Mouse (Mus musculus) MEL (cell line): ENCODE results near the gene Sel1l. TPM values are rescaled to one million over a fixed set of nuclear protein-coding genes. Genes with fewer than 3 reads are reported as not detected.

Experiments
- DNase-seq: peaks from one replicate; pipeline ENCODE4 v3.0.0; 2011; ENCODE audit warnings: low read depth, low spot score
- H3K27ac ChIP-seq: 2 replicates; pipeline ENCODE4 v1.5.1; 2012; ENCODE audit warnings: low read depth, mild to moderate bottlenecking, control low read depth, low read length, moderate library complexity; ENCODE audit not compliant: control insufficient read depth
- H3K27me3 ChIP-seq, 2 experiments: fragments of 150-350 bp in 1 of 2; sonication (generic) in 1 of 2; 2 replicates each; pipeline ENCODE4 v1.6.1; 2012; ENCODE audit warnings: low read length in 2 of 2, mild to moderate bottlenecking in 2 of 2, improper control_type of control experiment in 1 of 2, moderate library complexity in 1 of 2; ENCODE audit not compliant: insufficient read depth in 2 of 2, control insufficient read depth in 1 of 2
- H3K36me3 ChIP-seq, 2 experiments: 2 replicates each; pipeline ENCODE4 v1.6.1; 2012 to 2014; ENCODE audit warnings: low read length in 2 of 2, improper control_type of control experiment in 1 of 2, inconsistent platforms in 1 of 2, mild to moderate bottlenecking in 1 of 2; ENCODE audit not compliant: insufficient read depth in 2 of 2, control insufficient read depth in 1 of 2
- H3K4me1 ChIP-seq, 2 experiments: fragments of 150-350 bp in 1 of 2; sonication (generic) in 1 of 2; 2 replicates each; pipeline ENCODE4 v1.6.1; 2012; ENCODE audit warnings: low read length in 2 of 2, improper control_type of control experiment in 1 of 2, mild to moderate bottlenecking in 1 of 2; ENCODE audit not compliant: insufficient read depth in 2 of 2, control insufficient read depth in 1 of 2
- H3K4me3 ChIP-seq, 2 experiments: fragments of 150-350 bp in 1 of 2; sonication (generic) in 1 of 2; 2 replicates each; pipeline ENCODE4 v1.5.1; 2012; ENCODE audit warnings: low read depth in 2 of 2, low read length in 2 of 2, mild to moderate bottlenecking in 2 of 2, moderate library complexity in 2 of 2, control low read depth in 1 of 2, improper control_type of control experiment in 1 of 2; ENCODE audit not compliant: control insufficient read depth in 1 of 2, insufficient read depth in 1 of 2
- H3K79me2 ChIP-seq: 2 replicates; pipeline ENCODE4 v1.6.1; 2012; ENCODE audit warnings: mild to moderate bottlenecking, low read length, moderate library complexity; ENCODE audit not compliant: control insufficient read depth, poor library complexity, insufficient read depth
- H3K9ac ChIP-seq: 2 replicates; pipeline ENCODE4 v1.6.1; 2012; ENCODE audit warnings: low read depth, mild to moderate bottlenecking, control low read depth, low read length, moderate library complexity; ENCODE audit not compliant: control insufficient read depth, poor library complexity, severe bottlenecking
- H3K9me3 ChIP-seq: fragments of 150-350 bp; sonication (generic); replicated peaks from 2 replicates; pipeline ENCODE4 v1.6.1; 2012; ENCODE audit warnings: mild to moderate bottlenecking, low read length, improper control_type of control experiment, moderate library complexity; ENCODE audit not compliant: insufficient read depth
- BHLHE40 ChIP-seq: IDR thresholded peaks from 2 replicates; pipeline ENCODE4 v1.6.1; 2012; ENCODE audit warnings: low read depth, mild to moderate bottlenecking, inconsistent platforms, low read length, improper control_type of control experiment, borderline replicate concordance
- CHD1 ChIP-seq: IDR thresholded peaks from 2 replicates; pipeline ENCODE4 v1.6.1; 2012; ENCODE audit warnings: low read depth, mild to moderate bottlenecking, inconsistent platforms, low read length, improper control_type of control experiment
- CHD2 ChIP-seq: IDR thresholded peaks from 2 replicates; pipeline ENCODE4 v1.6.1; 2011; ENCODE audit warnings: low read length, improper control_type of control experiment
- CTCF ChIP-seq, 3 experiments: IDR thresholded peaks in 2 of 3; conservative IDR thresholded peaks in 1 of 3; 2 replicates each; pipeline ENCODE4 v1.5.1; 2011 to 2012; ENCODE audit warnings: low read length in 3 of 3, low read depth in 2 of 3, mild to moderate bottlenecking in 2 of 3, improper control_type of control experiment in 1 of 3, inconsistent platforms in 1 of 3, mixed read lengths in 1 of 3, moderate library complexity in 1 of 3; ENCODE audit not compliant: control insufficient read depth in 1 of 3, insufficient read depth in 1 of 3, poor library complexity in 1 of 3, severe bottlenecking in 1 of 3
- E2F4 ChIP-seq: IDR thresholded peaks from 2 replicates; pipeline ENCODE4 v1.6.1; 2011; ENCODE audit warnings: low read depth, low read length, improper control_type of control experiment, borderline replicate concordance
- ELF1 ChIP-seq: IDR thresholded peaks from 2 replicates; pipeline ENCODE4 v1.6.1; 2014; ENCODE audit warnings: low read depth, mild to moderate bottlenecking, inconsistent platforms, low read length, improper control_type of control experiment, moderate library complexity
- EP300 ChIP-seq, 2 experiments: IDR thresholded peaks; 2 replicates each; pipeline ENCODE4 v1.6.1; 2011; ENCODE audit warnings: improper control_type of control experiment in 2 of 2, low read length in 2 of 2, low read depth in 1 of 2, mild to moderate bottlenecking in 1 of 2
- ETS1 ChIP-seq: IDR thresholded peaks from 2 replicates; pipeline ENCODE4 v1.6.1; 2012; ENCODE audit warnings: low read depth, mild to moderate bottlenecking, inconsistent platforms, low read length, improper control_type of control experiment, moderate library complexity
- GABPA ChIP-seq: IDR thresholded peaks from 2 replicates; pipeline ENCODE4 v1.6.1; 2012; ENCODE audit warnings: low read depth, mild to moderate bottlenecking, inconsistent platforms, low read length, improper control_type of control experiment, moderate library complexity
- GATA1 ChIP-seq: IDR thresholded peaks from 2 replicates; pipeline ENCODE4 v1.6.1; 2011; ENCODE audit warnings: low read depth, low read length, improper control_type of control experiment
- HCFC1 ChIP-seq: IDR thresholded peaks from 2 replicates; pipeline ENCODE4 v1.6.1; 2012; ENCODE audit warnings: low read depth, mild to moderate bottlenecking, inconsistent platforms, low read length, improper control_type of control experiment, moderate library complexity
- JUND ChIP-seq: IDR thresholded peaks from 2 replicates; pipeline ENCODE4 v1.6.1; 2011; ENCODE audit warnings: low read depth, mild to moderate bottlenecking, improper control_type of control experiment, low read length
- KAT2A ChIP-seq: conservative IDR thresholded peaks from 2 replicates; pipeline ENCODE4 v1.6.1; 2012; ENCODE audit warnings: low read depth, low read length, improper control_type of control experiment, inconsistent platforms
- MAFK ChIP-seq: IDR thresholded peaks from 2 replicates; pipeline ENCODE4 v1.6.1; 2011; ENCODE audit warnings: low read depth, mild to moderate bottlenecking, low read length, improper control_type of control experiment, borderline replicate concordance
- MAX ChIP-seq: IDR thresholded peaks from 2 replicates; pipeline ENCODE4 v1.6.1; 2011; ENCODE audit warnings: low read length, improper control_type of control experiment
- MAZ ChIP-seq: IDR thresholded peaks from 2 replicates; pipeline ENCODE4 v1.6.1; 2012; ENCODE audit warnings: low read depth, mild to moderate bottlenecking, inconsistent platforms, low read length, improper control_type of control experiment
- MEF2A ChIP-seq: IDR thresholded peaks from 2 replicates; pipeline ENCODE4 v1.6.1; 2014; ENCODE audit warnings: low read depth, mild to moderate bottlenecking, inconsistent platforms, low read length, improper control_type of control experiment; ENCODE audit not compliant: poor library complexity, insufficient replicate concordance, severe bottlenecking; ENCODE audit errors: extremely low read depth
- MXI1 ChIP-seq: IDR thresholded peaks from 2 replicates; pipeline ENCODE4 v1.6.1; 2011; ENCODE audit warnings: mild to moderate bottlenecking, low read depth, low read length, improper control_type of control experiment
- MYB ChIP-seq: IDR thresholded peaks from 2 replicates; pipeline ENCODE4 v1.6.1; 2011; ENCODE audit warnings: mild to moderate bottlenecking, low read depth, low read length, improper control_type of control experiment
- MYC ChIP-seq: IDR thresholded peaks from 2 replicates; pipeline ENCODE4 v1.6.1; 2011; ENCODE audit warnings: low read depth, mild to moderate bottlenecking, low read length, improper control_type of control experiment, moderate library complexity
- NELFE ChIP-seq: IDR thresholded peaks from 2 replicates; pipeline ENCODE4 v1.6.1; 2011; ENCODE audit warnings: low read depth, low read length, improper control_type of control experiment
- NRF1 ChIP-seq: IDR thresholded peaks from 2 replicates; pipeline ENCODE4 v1.6.1; 2014; ENCODE audit warnings: low read depth, mild to moderate bottlenecking, inconsistent platforms, low read length, improper control_type of control experiment, moderate library complexity; ENCODE audit not compliant: poor library complexity, insufficient read depth, severe bottlenecking
- POLR2A ChIP-seq, 2 experiments: IDR thresholded peaks; 2 replicates each; pipeline ENCODE4 v1.6.1; 2011 to 2012; ENCODE audit warnings: low read length in 2 of 2, mild to moderate bottlenecking in 2 of 2, control low read depth in 1 of 2, improper control_type of control experiment in 1 of 2, low read depth in 1 of 2, moderate library complexity in 1 of 2; ENCODE audit not compliant: control insufficient read depth in 1 of 2, insufficient read depth in 1 of 2, poor library complexity in 1 of 2
- POLR2AphosphoS2 ChIP-seq: IDR thresholded peaks from 2 replicates; pipeline ENCODE4 v1.6.1; 2011; ENCODE audit warnings: low read length, improper control_type of control experiment
- POLR2AphosphoS5 ChIP-seq: IDR thresholded peaks from 2 replicates; pipeline ENCODE4 v1.6.1; 2012; ENCODE audit warnings: low read depth, borderline replicate concordance, mild to moderate bottlenecking, inconsistent platforms, low read length, moderate library complexity, mixed read lengths
- RAD21 ChIP-seq: IDR thresholded peaks from 2 replicates; pipeline ENCODE4 v1.6.1; 2011; ENCODE audit warnings: mild to moderate bottlenecking, low read depth, low read length, improper control_type of control experiment
- RCOR1 ChIP-seq: IDR thresholded peaks from 2 replicates; pipeline ENCODE4 v1.6.1; 2012; ENCODE audit warnings: low read depth, mild to moderate bottlenecking, inconsistent platforms, low read length, improper control_type of control experiment
- SIN3A ChIP-seq: IDR thresholded peaks from 2 replicates; pipeline ENCODE4 v1.6.1; 2012; ENCODE audit warnings: low read length, improper control_type of control experiment, inconsistent platforms
- SMC3 ChIP-seq: IDR thresholded peaks from 2 replicates; pipeline ENCODE4 v1.6.1; 2011; ENCODE audit warnings: low read depth, low read length, improper control_type of control experiment
- TBP ChIP-seq: IDR thresholded peaks from 2 replicates; pipeline ENCODE4 v1.8.0; 2011; ENCODE audit warnings: low read depth, low read length, improper control_type of control experiment
- TCF12 ChIP-seq: IDR thresholded peaks from 2 replicates; pipeline ENCODE4 v1.6.1; 2014; ENCODE audit warnings: low read depth, mild to moderate bottlenecking, inconsistent platforms, low read length, improper control_type of control experiment, moderate library complexity
- UBTF ChIP-seq: IDR thresholded peaks from 2 replicates; pipeline ENCODE4 v1.6.1; 2012; ENCODE audit warnings: low read depth, mild to moderate bottlenecking, inconsistent platforms, low read length, improper control_type of control experiment, moderate library complexity, borderline replicate concordance; ENCODE audit not compliant: insufficient read depth
- USF2 ChIP-seq, 2 experiments: IDR thresholded peaks; 2 replicates each; pipeline ENCODE4 v1.6.1; 2011 to 2012; ENCODE audit warnings: improper control_type of control experiment in 2 of 2, low read length in 2 of 2, borderline replicate concordance in 1 of 2, inconsistent platforms in 1 of 2, low read depth in 1 of 2, mild to moderate bottlenecking in 1 of 2; ENCODE audit not compliant: insufficient read depth in 1 of 2
- ZC3H11A ChIP-seq: IDR thresholded peaks from 2 replicates; pipeline ENCODE4 v1.6.1; 2012; ENCODE audit warnings: low read depth, mild to moderate bottlenecking, inconsistent platforms, low read length, improper control_type of control experiment
- ZKSCAN1 ChIP-seq: IDR thresholded peaks from 2 replicates; pipeline ENCODE4 v1.6.1; 2012; ENCODE audit warnings: low read depth, mild to moderate bottlenecking, inconsistent platforms, low read length, improper control_type of control experiment, moderate library complexity
- ZMIZ1 ChIP-seq: IDR thresholded peaks from 2 replicates; pipeline ENCODE4 v1.6.1; 2012; ENCODE audit warnings: low read depth, mild to moderate bottlenecking, inconsistent platforms, low read length, improper control_type of control experiment, moderate library complexity
- ZNF384 ChIP-seq: IDR thresholded peaks from 2 replicates; pipeline ENCODE4 v1.6.1; 2012; ENCODE audit warnings: low read depth, mild to moderate bottlenecking, inconsistent platforms, low read length, improper control_type of control experiment
- polyA plus RNA-seq, 2 experiments: library from polyadenylated mRNA; stranded (reverse) in 1 of 2; unstranded in 1 of 2; fragments of >175 nt in 1 of 2; fragments of >200 nt in 1 of 2; gene quantifications; 2 replicates each; pipeline versions ENCODE4 v1.2.1 to v1.2.4; 2012; ENCODE audit warnings: low replicate concordance in 2 of 2, low read depth in 1 of 2; ENCODE audit not compliant: insufficient read length in 2 of 2, insufficient read depth in 1 of 2, missing spikeins in 1 of 2
- total RNA-seq: library from RNA; depleted of rRNA; stranded (reverse); fragments of 300-350 nt; gene quantifications from 2 replicates; pipeline ENCODE4 v1.2.3, GENCODE M21; 2012

Gene Sel1l
- total and polyA plus RNA-seq, 3 experiments = 32.0 to 299 (median 35.6) TPM

DNA sequence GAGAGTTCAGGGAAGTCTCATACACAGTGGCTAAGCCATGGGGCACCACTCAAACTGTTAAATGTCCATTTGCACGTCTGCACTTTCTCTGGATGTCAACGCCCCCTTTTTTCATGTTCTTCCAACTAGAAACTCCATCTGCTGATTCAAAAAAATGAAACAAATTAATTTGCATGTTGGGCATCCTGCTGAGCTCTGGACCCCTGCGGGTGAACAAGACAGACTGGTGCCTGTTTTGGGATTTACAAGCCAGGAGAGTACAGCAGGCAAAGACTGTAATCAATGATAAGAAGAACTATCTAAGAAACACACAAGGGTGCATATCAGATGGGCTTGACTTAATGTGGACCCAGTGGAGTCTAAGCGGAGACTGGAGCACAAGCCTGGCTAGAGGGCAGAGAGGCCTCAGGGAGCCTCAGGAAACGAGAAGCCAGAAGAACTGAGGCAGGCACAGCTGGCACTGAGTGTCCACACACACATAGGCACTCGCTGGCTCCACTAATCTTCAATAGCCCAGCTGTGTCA, 48.0 kb downstream of the Sel1l start:
- Histone ChIP-seq H3K9ac (no peak overlapping the region), H3K36me3 (peaks cover 0 to 12% of the 10 kb centered on the region in 2 experiments; a peak in 2 of 4 replicates), H3K27ac (no peak overlapping the region), H3K79me2 (no peaks in the 10 kb centered on the region), H3K9me3 (no peaks in the 10 kb centered on the region), H3K4me1 (peaks cover 5 to 19% of the 10 kb centered on the region in 2 experiments; a peak in 3 of 4 replicates), H3K27me3 (no peaks in the 10 kb centered on the region), H3K4me3 (no peak overlapping the region)
- peak; percentile 28 for DNase-seq
- no peak for TF ChIP-seq MYC
- no peak for TF ChIP-seq MAX
- TF ChIP-seq GATA1 = peak; percentile 62
- TF ChIP-seq MYB = no peak
- TF ChIP-seq CHD1 = no peak
- no peak for TF ChIP-seq SMC3
- no peak for TF ChIP-seq NELFE
- no peak for TF ChIP-seq POLR2A (IDR thresholded peaks at IDR 0.05; ENCODE audit: control insufficient read depth in 1 of 2, insufficient read depth in 1 of 2, low read depth in 1 of 2, low read length in 2 of 2, poor library complexity in 1 of 2)
- no peak for TF ChIP-seq E2F4
- TF ChIP-seq JUND = no peak
- no peak for TF ChIP-seq ZC3H11A
- TF ChIP-seq ZKSCAN1 = no peak
- peak; percentile 65; the same call in 1 of the 2 replicates for TF ChIP-seq TCF12
- TF ChIP-seq NRF1 = no peak
- TF ChIP-seq ELF1 = no peak
- peak; percentile 35 to 50; a peak in 2 of 4 replicates for TF ChIP-seq EP300 (IDR thresholded peaks at IDR 0.05; ENCODE audit: low read depth in 1 of 2, low read length in 2 of 2)
- no peak for TF ChIP-seq TBP
- TF ChIP-seq MEF2A = no peak
- no peak for TF ChIP-seq CTCF (IDR thresholded peaks at IDR 0.05 in 2 of 3, conservative IDR thresholded peaks at IDR 0.05 in 1 of 3; ENCODE audit: control insufficient read depth in 1 of 3, insufficient read depth in 1 of 3, low read depth in 2 of 3, low read length in 3 of 3, poor library complexity in 1 of 3, severe bottlenecking in 1 of 3)
- TF ChIP-seq MXI1 = peak; percentile 30; the same call in 1 of the 2 replicates
- TF ChIP-seq KAT2A = no peak
- TF ChIP-seq ZNF384 = no peak
- TF ChIP-seq ZMIZ1 = no peak
- TF ChIP-seq SIN3A = peak; percentile 27; the same call in 1 of the 2 replicates
- no peak for TF ChIP-seq HCFC1
- no peak for TF ChIP-seq RAD21
- peak; percentile 32; the same call in 1 of the 2 replicates for TF ChIP-seq ETS1
- no peak for TF ChIP-seq CHD2
- no peak for TF ChIP-seq POLR2AphosphoS2
- TF ChIP-seq USF2 (IDR thresholded peaks at IDR 0.05; ENCODE audit: borderline replicate concordance in 1 of 2, insufficient read depth in 1 of 2, low read depth in 1 of 2, low read length in 2 of 2) = no peak
- no peak for TF ChIP-seq BHLHE40
- TF ChIP-seq POLR2AphosphoS5 = no peak
- no peak for TF ChIP-seq RCOR1
- TF ChIP-seq MAZ = no peak
- TF ChIP-seq GABPA = no peak
- no peak for TF ChIP-seq UBTF
- TF ChIP-seq MAFK = no peak
